ENCODE assay signal across 8 mouse cellular contexts in the genomic region with DNA sequence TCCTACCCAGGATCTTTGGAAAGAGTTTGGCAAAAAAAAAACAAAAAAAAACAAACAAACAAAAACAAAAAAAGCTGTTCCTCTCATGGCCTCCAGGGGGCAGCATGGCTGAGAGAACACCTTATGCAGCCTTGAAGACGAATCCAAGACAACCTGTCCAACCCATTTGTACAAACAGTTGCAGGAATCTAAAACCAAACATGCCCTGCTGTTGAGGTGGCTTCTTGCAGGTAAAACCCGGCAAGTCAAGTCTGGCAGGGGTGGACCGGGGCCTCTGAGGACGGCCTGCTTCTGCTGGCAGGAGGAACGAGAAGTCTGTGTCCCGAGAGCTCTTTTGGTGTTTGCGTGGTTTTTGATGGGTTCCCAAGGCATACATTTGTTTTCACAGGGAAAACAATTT. TPM values are rescaled to one million over a fixed set of nuclear protein-coding genes. Genes with fewer than 3 reads are reported as not detected.
DNase-seq lines count a peak whose midpoint lies in the region; ATAC-seq and TF ChIP-seq lines count a peak whose summit lies in the region.

No protein-coding gene starts in this region.

- WGBS in hindbrain, embryonic 10.5 days = 76% methylated on average over 7 of the region's 7 CpGs
- 70% methylated on average over 7 of the region's 7 CpGs for WGBS in hindbrain, embryonic 12.5 days
- 50% methylated on average over 7 of the region's 7 CpGs for WGBS in lung, embryonic 16.5 days

- no peaks in the 10 kb centered on the region for H3K27me3 ChIP-seq in hindbrain, embryonic 10.5 days (ENCODE audit: insufficient read depth, poor library complexity, severe bottlenecking)
- H3K27me3 ChIP-seq in hindbrain, embryonic 12.5 days = no peaks in the 10 kb centered on the region
- H3K27me3 ChIP-seq in lung, embryonic 16.5 days (ENCODE audit: control insufficient read depth, insufficient read depth, low read depth, low read length) = no peaks in the 10 kb centered on the region

- H3K9me3 ChIP-seq in hindbrain, embryonic 10.5 days = no peaks in the 10 kb centered on the region
- no peaks in the 10 kb centered on the region for H3K9me3 ChIP-seq in hindbrain, embryonic 12.5 days (replicated peaks)
- H3K9me3 ChIP-seq in ES-E14 (ENCODE audit: control insufficient read depth, insufficient read depth, low read depth, low read length) = no peaks in the 10 kb centered on the region
- no peaks in the 10 kb centered on the region for H3K9me3 ChIP-seq in lung, embryonic 16.5 days (ENCODE audit: control insufficient read depth, low read length)

- ATAC-seq in hindbrain, embryonic 12.5 days (ENCODE audit: low FRiP score) = no peak
- ATAC-seq in lung, embryonic 16.5 days (ENCODE audit: low read depth) = peak; percentile 74

- no peak overlapping the region for H3K4me3 ChIP-seq in hindbrain, embryonic 10.5 days
- H3K4me3 ChIP-seq in hindbrain, embryonic 12.5 days = no peak overlapping the region
- H3K4me3 ChIP-seq in ES-E14 (ENCODE audit: insufficient read depth in 1 of 2, low read depth in 1 of 2, low read length in 2 of 2, poor library complexity in 1 of 2, severe bottlenecking in 1 of 2) = no peak overlapping the region
- H3K4me3 ChIP-seq in lung, embryonic 16.5 days (ENCODE audit: low read length) = no peak overlapping the region

- H3K4me2 ChIP-seq in hindbrain, embryonic 12.5 days (replicated peaks) = no peak overlapping the region
- H3K4me2 ChIP-seq in lung, embryonic 16.5 days (ENCODE audit: low read depth, low read length) = no peak overlapping the region

- H3K9ac ChIP-seq in hindbrain, embryonic 12.5 days = no peak overlapping the region
- no peak overlapping the region for H3K9ac ChIP-seq in ES-E14 (ENCODE audit: insufficient read depth, low read depth, low read length, poor library complexity, severe bottlenecking)
- no peak overlapping the region for H3K9ac ChIP-seq in lung, embryonic 16.5 days (ENCODE audit: low read length)

- peaks cover 25% of the 10 kb centered on the region for H3K36me3 ChIP-seq in hindbrain, embryonic 10.5 days
- H3K36me3 ChIP-seq in hindbrain, embryonic 12.5 days = peaks cover 5% of the 10 kb centered on the region; the same call in 1 of the 2 replicates
- H3K36me3 ChIP-seq in ES-E14 (ENCODE audit: control insufficient read depth, insufficient read depth, low read length, poor library complexity, severe bottlenecking) = peaks cover 17% of the 10 kb centered on the region; the same call in 1 of the 2 replicates
- peaks cover 16% of the 10 kb centered on the region for H3K36me3 ChIP-seq in lung, embryonic 16.5 days (ENCODE audit: control insufficient read depth, insufficient read depth, low read length)

- no peak overlapping the region for H3K27ac ChIP-seq in hindbrain, embryonic 10.5 days
- H3K27ac ChIP-seq in hindbrain, embryonic 12.5 days = no peak overlapping the region
- H3K27ac ChIP-seq in ES-E14 (ENCODE audit: insufficient read depth, low read depth, low read length, poor library complexity, severe bottlenecking) = no peak overlapping the region
- H3K27ac ChIP-seq in lung, embryonic 16.5 days (ENCODE audit: low read length) = no peak overlapping the region

- peaks cover 18% of the 10 kb centered on the region for H3K4me1 ChIP-seq in hindbrain, embryonic 10.5 days (replicated peaks)
- H3K4me1 ChIP-seq in hindbrain, embryonic 12.5 days = no peaks in the 10 kb centered on the region
- H3K4me1 ChIP-seq in ES-E14 (ENCODE audit: control insufficient read depth in 2 of 2, insufficient read depth in 2 of 2, low read length in 2 of 2, poor library complexity in 1 of 2) = peaks cover 0 to 28% of the 10 kb centered on the region in 2 experiments; a peak in 3 of 4 replicates
- H3K4me1 ChIP-seq in lung, embryonic 16.5 days (replicated peaks; ENCODE audit: control insufficient read depth, insufficient read depth, low read length) = peaks cover 10% of the 10 kb centered on the region; the same call in 1 of the 2 replicates

- DNase-seq in hindbrain, embryonic 10.5 days (ENCODE audit: low spot score) = peak; percentile 42
- peak; percentile 72 for DNase-seq in 416B (ENCODE audit: low read depth)
- peak; percentile 59 for DNase-seq in ES-E14 (ENCODE audit: low read depth, low spot score)
- DNase-seq in embryo, embryonic 11.5 days (ENCODE audit: low read depth, low spot score) = peak; percentile 41
- DNase-seq in right cerebral cortex, postnatal 36 days (ENCODE audit: low spot score in 2 of 2) = no peak
- DNase-seq in layer of hippocampus, adult 8-10 months (ENCODE audit: low spot score in 2 of 2) = no peak

- in situ Hi-C loops in ES-E14 (cut with MboI; ENCODE audit: low sequenced_read_pairs in 2 of 2, unreplicated experiment in 2 of 2) = no loop called here

TF ChIP-seq in ES-E14, 5 proteins besides CTCF, POLR2A, EP300 and RAD21:
- TF ChIP-seq MAFK (IDR thresholded peaks at IDR 0.05; ENCODE audit: insufficient read depth, low read depth, low read length) = no peak
- TF ChIP-seq ZC3H11A (IDR thresholded peaks at IDR 0.05; ENCODE audit: borderline replicate concordance, low read depth, low read length) = 0 out of 2 replicates have a peak, but pooled peaks have one; percentile 42
- TF ChIP-seq ZNF384 (IDR thresholded peaks at IDR 0.05; ENCODE audit: low read depth, low read length) = peak; percentile 89
- TF ChIP-seq HCFC1 (IDR thresholded peaks at IDR 0.05; ENCODE audit: borderline replicate concordance, insufficient read depth, low read length) = no peak

RNA-seq across cellular contexts. Expression of gene Gns, which starts 44.8 kb away (rescaled TPM):
- 39.5 and 39.9 TPM in 2 replicates for polyA plus RNA-seq in hindbrain, embryonic 10.5 days (2016; fragmentation: Nextera tagmentation; extraction: Ambion mirVana)
- 50.8 and 54.1 TPM in 2 replicates for polyA plus RNA-seq in hindbrain, embryonic 12.5 days (2016; fragmentation: Nextera tagmentation; extraction: Ambion mirVana)
- 61.0 and 79.8 TPM in 2 replicates for total RNA-seq in ES-E14 (2012; rRNA removed)
- polyA plus RNA-seq in lung, embryonic 16.5 days (2015; fragmentation: Nextera tagmentation; extraction: Ambion mirVana) = 38.2 and 38.8 TPM in 2 replicates
- 100 to 1,000 TPM in 2 of 4 experiments, 10 to 100 TPM in 2; 86.0 to 149 (median 114) TPM for total RNA-seq in layer of hippocampus, adult 8-10 months (2022)

RNA-seq across cellular contexts. Expression of gene Tbc1d30, which starts 58.6 kb away (rescaled TPM):
- polyA plus RNA-seq in hindbrain, embryonic 10.5 days (2016; fragmentation: Nextera tagmentation; extraction: Ambion mirVana) = 3.1 and 4.1 TPM in 2 replicates
- 6.7 and 7.9 TPM in 2 replicates for polyA plus RNA-seq in hindbrain, embryonic 12.5 days (2016; fragmentation: Nextera tagmentation; extraction: Ambion mirVana)
- total RNA-seq in ES-E14 (2012; rRNA removed) = 0.45 and 0.58 TPM in 2 replicates
- polyA plus RNA-seq in lung, embryonic 16.5 days (2015; fragmentation: Nextera tagmentation; extraction: Ambion mirVana) = 2.8 and 3.0 TPM in 2 replicates
- total RNA-seq in layer of hippocampus, adult 8-10 months (2022) = 10 to 100 TPM; 38.6 to 44.0 (median 40.6) TPM

Comparison
In these comparisons a context has a peak if more than half of its experiments do, and no peak if none do; other contexts are left out.
1. DNase-seq: peak in hindbrain, embryonic 10.5 days (single experiment), 416B (single experiment), ES-E14 (single experiment) and embryo, embryonic 11.5 days (single experiment); none in right cerebral cortex, postnatal 36 days (0 of 2) and layer of hippocampus, adult 8-10 months (0 of 2).